Mouse (Mus musculus): ENCODE measurements around the gene Msantd3.

DNA sequence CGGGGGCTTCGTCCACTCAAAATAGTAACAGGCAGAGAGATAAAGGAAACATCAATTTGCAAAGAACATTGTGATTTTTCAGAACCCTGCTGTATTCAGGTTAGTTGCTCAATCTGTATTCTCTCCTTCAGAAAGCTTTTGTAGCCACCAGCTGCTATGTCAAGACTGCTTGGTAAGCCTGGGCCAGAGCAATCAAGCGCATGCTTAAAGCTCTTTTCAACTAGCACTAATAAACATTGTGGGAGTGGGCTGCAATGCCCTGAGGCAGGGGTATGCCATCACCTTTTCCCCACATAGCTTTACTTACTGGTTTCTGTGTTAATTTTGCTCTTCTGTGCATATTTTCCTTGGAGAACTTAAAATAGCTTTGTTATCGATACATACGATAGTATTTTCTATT is 2.7 kb upstream of the Msantd3 start:
- TF ChIP-seq POLR2A (IDR thresholded peaks at IDR 0.05; ENCODE audit: insufficient read length, low read depth) (no peak), MAX (IDR thresholded peaks at IDR 0.05; ENCODE audit: low read depth) (no peak), POLR2AphosphoS2 (IDR thresholded peaks at IDR 0.05; ENCODE audit: insufficient read length, low read depth) (no peak), SRF (IDR thresholded peaks at IDR 0.05; ENCODE audit: control insufficient read depth, insufficient read length, low read depth) (no peak), TCF12 (IDR thresholded peaks at IDR 0.05; ENCODE audit: insufficient read depth, poor library complexity, severe bottlenecking) (no peak), CEBPB (IDR thresholded peaks at IDR 0.05; ENCODE audit: insufficient read depth, poor library complexity, severe bottlenecking) (no peak), USF1 (IDR thresholded peaks at IDR 0.05; ENCODE audit: low read depth) (no peak)

Measured in myocyte (in vitro differentiated cells).